Mouse (Mus musculus): ENCODE measurements around the gene Tmem29. TPM values are rescaled to one million over a fixed set of nuclear protein-coding genes. Genes with fewer than 3 reads are reported as not detected.
A peak's percentile ranks its signal among the peaks of the same experiment; 100 is the strongest.
"Not testable (repeated sequence)": the region's sequence is repeated elsewhere in the genome, so short reads cannot be mapped to it uniquely, and the experiment has no call there.

Gene Tmem29
- 51.0 and 54.1 TPM in 2 replicates for polyA plus RNA-seq (2015; fragmentation: Nextera tagmentation; extraction: Ambion mirVana)

DNA sequence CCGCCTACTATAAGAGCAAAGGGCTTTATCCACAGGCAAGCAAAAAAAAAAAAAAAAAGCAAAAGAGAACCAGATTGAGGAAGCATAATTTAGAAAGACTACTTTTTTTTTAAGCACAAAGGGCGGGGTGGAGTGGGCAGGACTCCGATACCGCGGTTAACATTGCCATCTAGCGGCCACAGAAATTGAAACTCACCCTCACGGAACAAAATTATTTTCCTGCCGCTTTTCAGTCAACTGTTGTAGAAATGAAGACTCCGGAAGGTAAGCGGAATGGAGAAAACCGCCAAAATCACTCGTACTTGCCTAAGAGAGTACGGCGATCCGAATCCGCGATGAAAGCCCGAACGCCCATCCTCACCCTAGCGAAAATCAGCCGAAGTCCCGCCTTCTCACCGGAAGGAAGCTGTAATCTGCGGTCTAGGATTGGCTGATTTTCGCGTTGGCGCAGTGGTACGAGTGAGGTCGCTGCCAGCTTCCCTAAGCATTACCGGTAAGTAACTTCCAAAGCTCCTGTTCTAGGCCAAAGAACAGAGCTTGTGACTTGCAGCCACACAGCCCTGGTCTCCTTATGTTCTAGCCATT is at the start of gene Tmem29:
TSS of gene Tmem29 (minus strand) at position 389 of the 585 bp plus-strand sequence.
- no peaks in the 10 kb centered on the region for H3K9me3 ChIP-seq
- peak within 1 kb of the TSS; percentile 47 for H3K4me3 ChIP-seq
- peak within 1 kb of the TSS; percentile 44 for H3K9ac ChIP-seq (replicated peaks)
- H3K36me3 ChIP-seq: no peaks in the 10 kb centered on the region
- no peaks in the 10 kb centered on the region for H3K27me3 ChIP-seq
- peak within 1 kb of the TSS; percentile 88 for H3K27ac ChIP-seq (replicated peaks)
- WGBS: 2% methylated on average over 30 of the region's 30 CpGs
- peak; percentile 98 for ATAC-seq (replicated peaks)
- peaks cover 9% of the 10 kb centered on the region for H3K4me1 ChIP-seq
- peak within 1 kb of the TSS; percentile 41 for H3K4me2 ChIP-seq (replicated peaks)

DNA sequence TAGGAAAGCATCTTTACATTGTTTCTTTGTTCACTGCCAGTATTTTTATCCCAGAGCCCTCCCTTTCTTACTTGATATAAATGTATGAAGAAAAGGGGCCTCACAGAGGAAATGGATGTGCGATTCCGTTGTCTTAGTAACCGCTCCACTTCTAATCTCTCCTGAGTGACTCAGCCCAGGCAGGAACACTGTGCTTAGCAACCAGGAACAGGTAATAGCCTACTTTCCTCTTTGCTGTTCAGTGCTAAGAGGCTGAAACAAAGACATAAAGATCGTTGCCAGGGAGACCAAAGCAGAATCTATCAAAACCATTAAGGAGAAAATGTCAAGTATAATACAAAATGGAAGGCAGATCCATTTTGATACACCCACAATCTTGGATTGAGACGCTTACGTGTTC is 49.7 kb upstream of the Tmem29 start:
- 59% methylated on average over 6 of the region's 6 CpGs for WGBS
- Histone ChIP-seq H3K4me2 (replicated peaks) (no peak overlapping the region), H3K9me3 (no peaks in the 10 kb centered on the region), H3K4me3 (no peak overlapping the region), H3K4me1 (no peaks in the 10 kb centered on the region), H3K27me3 (no peaks in the 10 kb centered on the region), H3K9ac (replicated peaks) (no peak overlapping the region), H3K36me3 (no peaks in the 10 kb centered on the region), H3K27ac (replicated peaks) (peak overlapping the region; percentile 41; the same call in 1 of the 2 replicates)
- peak; percentile 91 for ATAC-seq (replicated peaks)

- not testable (repeated sequence) for ATAC-seq (replicated peaks); H3K27ac ChIP-seq (replicated peaks); H3K36me3 ChIP-seq; H3K27me3 ChIP-seq; H3K9me3 ChIP-seq; H3K9ac ChIP-seq (replicated peaks); H3K4me3 ChIP-seq; H3K4me1 ChIP-seq; H3K4me2 ChIP-seq (replicated peaks)
- WGBS: 67% methylated on average over 3 of the region's 10 CpGs
These were observed 28.9 kb upstream of the Tmem29 start for GRCm38 (mm10) chrX:150487811-150488210.

DNA sequence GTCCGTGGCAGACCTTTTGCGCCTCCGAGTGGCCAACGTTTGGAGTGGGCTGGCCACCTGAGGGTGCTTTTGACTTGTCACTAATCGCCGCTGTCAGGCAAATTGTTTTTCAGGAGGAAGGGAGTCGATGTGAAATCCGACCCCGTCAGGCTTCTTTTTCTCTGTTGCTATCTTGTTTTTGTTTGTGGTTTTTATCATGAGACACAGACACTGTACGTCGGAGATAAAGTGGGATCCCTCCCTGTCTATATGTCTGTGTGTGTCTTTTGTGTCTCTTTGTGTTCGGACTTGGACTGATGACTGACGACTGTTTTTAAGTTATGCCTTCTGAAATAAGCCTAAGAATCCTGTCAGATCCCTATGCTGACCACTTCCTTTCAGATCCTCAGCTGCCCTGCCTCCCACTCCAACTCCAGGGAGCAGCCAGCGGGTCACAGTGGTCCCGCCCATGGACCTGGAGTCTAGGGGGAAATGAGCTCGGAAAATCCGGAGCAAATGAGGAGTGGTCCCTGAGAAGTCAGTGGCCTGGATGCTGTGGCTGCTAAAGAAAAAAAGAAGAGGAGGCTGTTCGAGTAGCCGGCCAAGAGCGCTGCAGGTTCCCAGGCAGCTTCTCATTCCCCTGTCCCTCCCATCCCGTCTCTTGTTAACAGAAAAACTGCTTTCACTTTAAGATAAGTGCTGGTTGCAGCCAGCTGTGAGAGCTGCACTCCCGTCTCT is 27.5 kb upstream of the Tmem29 start:
- not testable (repeated sequence) for H3K9ac ChIP-seq (replicated peaks); H3K27me3 ChIP-seq; H3K27ac ChIP-seq (replicated peaks); H3K4me2 ChIP-seq (replicated peaks); H3K9me3 ChIP-seq; H3K4me1 ChIP-seq; H3K4me3 ChIP-seq; ATAC-seq (replicated peaks); H3K36me3 ChIP-seq
- WGBS: 59% methylated on average over 10 of the region's 22 CpGs

DNA sequence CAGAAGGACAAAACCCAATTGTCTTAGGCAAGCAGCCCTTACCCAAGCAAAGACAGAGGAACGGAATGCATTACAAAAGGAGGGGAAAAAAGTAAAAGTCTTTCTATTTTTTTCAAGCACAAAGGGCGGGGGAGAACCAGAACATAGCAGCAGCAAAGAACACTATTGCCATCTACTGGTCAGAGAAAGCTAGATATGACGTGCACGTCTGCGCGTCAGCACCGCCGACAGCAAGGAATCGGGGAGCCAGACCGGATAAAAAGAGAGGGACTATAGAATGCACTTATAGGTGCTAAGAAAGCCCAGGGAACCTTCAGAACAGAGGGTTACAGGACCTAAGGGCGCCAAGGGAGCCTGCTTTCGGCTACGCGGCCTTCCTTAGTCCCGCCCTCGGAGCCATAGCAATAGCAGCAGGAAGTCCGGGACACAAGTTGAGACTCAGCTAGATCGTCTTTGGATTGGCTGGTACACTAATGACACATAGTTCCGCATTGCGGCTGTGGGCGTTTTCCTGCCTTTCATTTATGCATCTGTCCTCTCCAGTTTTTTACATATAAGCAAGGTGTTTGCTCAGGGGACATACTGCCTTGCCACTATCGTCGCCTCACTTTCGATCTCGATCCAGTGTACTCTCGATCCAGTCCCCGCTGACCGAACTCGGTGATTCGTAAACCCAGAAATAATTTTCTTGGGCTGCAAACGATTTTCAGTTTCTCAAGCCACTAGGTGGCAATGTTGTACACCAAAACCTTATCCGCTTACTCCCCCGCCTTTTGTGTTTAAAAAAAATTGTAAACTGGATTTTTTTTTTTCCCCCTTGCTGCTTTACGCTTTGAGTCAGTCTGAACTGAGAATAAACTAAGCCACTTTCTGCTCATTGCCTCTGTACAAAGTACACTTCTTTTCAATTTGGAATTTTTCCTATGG is 19.2 kb upstream of the Tmem29 start:
- peak overlapping the region; percentile 60 for H3K9ac ChIP-seq (replicated peaks)
- peak overlapping the region; percentile 19; the same call in 1 of the 2 replicates for H3K4me2 ChIP-seq (replicated peaks)
- H3K4me3 ChIP-seq: peak overlapping the region; percentile 54
- H3K4me1 ChIP-seq: peaks cover 5% of the 10 kb centered on the region; the same call in 1 of the 2 replicates
- 1% methylated on average over 34 of the region's 34 CpGs for WGBS
- peak overlapping the region; percentile 94 for H3K27ac ChIP-seq (replicated peaks)
- H3K36me3 ChIP-seq: no peaks in the 10 kb centered on the region
- no peaks in the 10 kb centered on the region for H3K27me3 ChIP-seq
- peak; percentile 97 for ATAC-seq (replicated peaks)
- H3K9me3 ChIP-seq: no peaks in the 10 kb centered on the region

- Histone ChIP-seq H3K4me1 (no peaks in the 10 kb centered on the region), H3K27ac (replicated peaks) (no peak overlapping the region), H3K4me3 (no peak overlapping the region), H3K9me3 (no peaks in the 10 kb centered on the region), H3K36me3 (no peaks in the 10 kb centered on the region), H3K27me3 (no peaks in the 10 kb centered on the region), H3K9ac (replicated peaks) (no peak overlapping the region), H3K4me2 (replicated peaks) (no peak overlapping the region)
- no peak for ATAC-seq (replicated peaks)
- 90% methylated on average over 1 of the region's 1 CpGs for WGBS
These were observed 12.5 kb upstream of the Tmem29 start for GRCm38 (mm10) chrX:150471416-150471815.

DNA sequence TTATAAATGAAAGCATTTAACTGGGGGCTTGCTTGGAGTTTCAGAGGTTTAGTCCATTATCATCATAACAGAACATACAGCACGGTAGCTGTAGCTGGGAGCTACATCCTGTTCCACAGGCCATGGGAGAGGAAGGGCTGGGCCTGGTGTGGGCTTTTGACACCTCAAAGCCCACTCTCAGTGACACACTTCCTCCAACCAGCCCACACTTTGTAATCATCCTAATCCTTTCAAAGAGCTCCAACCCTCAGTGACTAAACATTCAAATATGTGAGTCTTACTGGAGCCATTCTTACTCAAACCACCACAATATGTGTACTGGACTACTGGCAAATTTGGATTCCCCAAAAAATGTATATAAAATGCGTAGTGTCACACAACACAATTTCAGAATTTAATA is 9.3 kb upstream of the Tmem29 start:
- no peaks in the 10 kb centered on the region for H3K4me1 ChIP-seq
- H3K4me3 ChIP-seq: no peak overlapping the region
- no peaks in the 10 kb centered on the region for H3K36me3 ChIP-seq
- H3K27me3 ChIP-seq: no peaks in the 10 kb centered on the region
- no peaks in the 10 kb centered on the region for H3K9me3 ChIP-seq
- H3K27ac ChIP-seq (replicated peaks): no peak overlapping the region
- WGBS: 94% methylated on average over 2 of the region's 2 CpGs
- no peak for ATAC-seq (replicated peaks)
- H3K4me2 ChIP-seq (replicated peaks): no peak overlapping the region
- no peak overlapping the region for H3K9ac ChIP-seq (replicated peaks)

DNA sequence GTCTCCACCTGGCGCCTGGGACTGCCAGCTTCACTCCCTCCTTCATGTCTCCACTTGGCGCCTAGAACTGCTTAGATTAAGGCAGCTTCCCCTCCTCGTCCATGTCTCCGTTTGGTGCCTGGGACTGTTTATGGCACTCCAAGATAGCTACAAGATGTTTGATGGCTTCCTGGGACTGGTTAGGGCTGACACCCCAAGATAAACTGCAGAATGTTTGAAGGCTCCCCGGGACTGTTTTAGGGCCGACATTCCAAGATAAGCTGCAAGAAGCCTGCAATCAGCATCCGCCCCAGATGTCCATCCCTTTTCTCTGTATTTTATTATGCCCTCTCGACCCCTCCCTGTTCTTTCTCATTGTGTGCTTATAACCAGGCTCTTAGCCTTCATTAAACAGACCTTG is 7.9 kb upstream of the Tmem29 start:
- H3K9ac ChIP-seq (replicated peaks); H3K4me2 ChIP-seq (replicated peaks); H3K4me3 ChIP-seq; H3K27ac ChIP-seq (replicated peaks); H3K9me3 ChIP-seq; H3K27me3 ChIP-seq; H3K4me1 ChIP-seq; ATAC-seq (replicated peaks); H3K36me3 ChIP-seq: not testable (repeated sequence)
- WGBS: 70% methylated on average over 8 of the region's 8 CpGs

DNA sequence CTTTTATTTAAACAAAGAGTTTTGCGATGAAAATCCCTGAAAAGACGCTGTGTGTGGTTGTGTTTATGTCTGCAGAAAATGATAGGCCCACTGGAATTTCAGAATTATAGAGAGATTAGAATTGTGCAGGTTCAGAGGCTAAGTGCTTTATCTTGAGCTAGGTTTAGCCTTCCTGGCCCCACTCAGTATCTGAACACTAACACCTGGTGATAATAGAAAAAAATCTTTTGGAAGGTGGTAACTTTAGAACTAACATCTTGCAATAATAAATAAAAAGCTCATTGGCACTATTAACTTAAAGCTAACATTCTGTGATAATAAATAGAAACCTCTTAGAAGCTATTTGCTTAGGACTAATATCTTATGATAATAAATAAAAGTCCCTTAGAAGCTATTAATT is 1.2 kb upstream of the Tmem29 start:
- Histone ChIP-seq H3K4me1 (peaks cover 9% of the 10 kb centered on the region), H3K27ac (replicated peaks) (no peak overlapping the region), H3K27me3 (no peaks in the 10 kb centered on the region), H3K36me3 (no peaks in the 10 kb centered on the region), H3K4me2 (replicated peaks) (no peak overlapping the region), H3K9ac (replicated peaks) (no peak overlapping the region), H3K9me3 (no peaks in the 10 kb centered on the region), H3K4me3 (no peak overlapping the region)
- no peak for ATAC-seq (replicated peaks)
- WGBS: 74% methylated on average over 2 of the region's 2 CpGs

GRCm38 (mm10) chrX:150459411-150459927 is 515 bp upstream of the Tmem29 start:
- peak overlapping the region; percentile 44 for H3K9ac ChIP-seq (replicated peaks)
- peaks cover 9% of the 10 kb centered on the region for H3K4me1 ChIP-seq
- H3K9me3 ChIP-seq: no peaks in the 10 kb centered on the region
- H3K4me3 ChIP-seq: peak overlapping the region; percentile 47
- peak overlapping the region; percentile 88 for H3K27ac ChIP-seq (replicated peaks)
- H3K36me3 ChIP-seq: no peaks in the 10 kb centered on the region
- WGBS: 41% methylated on average over 8 of the region's 8 CpGs
- H3K4me2 ChIP-seq (replicated peaks): peak overlapping the region; percentile 41
- H3K27me3 ChIP-seq: no peaks in the 10 kb centered on the region
- ATAC-seq (replicated peaks): peak; percentile 33

DNA sequence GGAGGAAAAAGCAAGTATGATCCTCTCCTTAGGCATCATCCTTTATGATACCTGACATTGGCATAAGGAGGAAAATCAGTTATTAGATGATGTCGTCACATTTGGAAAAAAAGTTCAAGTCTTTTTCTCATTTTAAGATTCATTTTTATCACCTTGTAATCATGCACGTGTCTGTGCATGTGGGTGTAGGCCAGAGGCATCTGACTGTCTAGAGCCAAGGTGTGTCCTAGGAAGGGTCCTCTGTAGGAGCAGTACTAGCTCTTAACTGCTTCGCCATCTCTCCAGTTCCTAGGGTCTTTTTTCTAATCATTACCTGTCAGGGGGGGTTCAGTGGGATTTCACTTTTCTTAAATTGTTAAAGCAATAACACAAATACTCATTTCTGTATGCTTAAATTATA is 818 bp downstream of the Tmem29 start:
- peak overlapping the region; percentile 41 for H3K4me2 ChIP-seq (replicated peaks)
- no peaks in the 10 kb centered on the region for H3K36me3 ChIP-seq
- peak overlapping the region; percentile 47 for H3K4me3 ChIP-seq
- WGBS: 43% methylated on average over 3 of the region's 3 CpGs
- no peaks in the 10 kb centered on the region for H3K27me3 ChIP-seq
- H3K4me1 ChIP-seq: peaks cover 9% of the 10 kb centered on the region
- no peak overlapping the region; the same call in 1 of the 2 replicates for H3K9ac ChIP-seq (replicated peaks)
- no peaks in the 10 kb centered on the region for H3K9me3 ChIP-seq
- peak overlapping the region; percentile 88; the same call in 1 of the 2 replicates for H3K27ac ChIP-seq (replicated peaks)
- peak; percentile 62 for ATAC-seq (replicated peaks)

All from forebrain, embryonic 15.5 days (tissue).